Mouse (Mus musculus) bone marrow, adult 2 months (tissue): ENCODE results near the gene Rbm39. TPM values are rescaled to one million over a fixed set of nuclear protein-coding genes. Genes with fewer than 3 reads are reported as not detected.

Experiments used
- H3K27ac ChIP-seq: fragments of 200-500 bp; 2 replicates; pipeline ENCODE4 v1.5.1; 2012; ENCODE audit warnings: low read depth, mild to moderate bottlenecking, control low read depth, inconsistent platforms, low read length; ENCODE audit not compliant: control insufficient read depth, poor library complexity, insufficient read depth
- H3K4me1 ChIP-seq: fragments of 200-500 bp; 2 replicates; pipeline ENCODE4 v1.6.1; 2011; ENCODE audit warnings: low read length; ENCODE audit not compliant: control insufficient read depth, insufficient read depth
- H3K4me3 ChIP-seq: fragments of 200-500 bp; replicated peaks from 2 replicates; pipeline ENCODE3; 2011; ENCODE audit warnings: mild to moderate bottlenecking, low read depth, low read length, control low read depth; ENCODE audit not compliant: control insufficient read depth
- CTCF ChIP-seq: fragments of 200-500 bp; IDR thresholded peaks from 2 replicates; pipeline ENCODE4 v1.5.1; 2011; ENCODE audit warnings: low read length, control low read depth; ENCODE audit not compliant: control insufficient read depth, insufficient read depth
- POLR2A ChIP-seq: fragments of 200-500 bp; IDR thresholded peaks from 2 replicates; pipeline ENCODE4 v1.6.1; 2011; ENCODE audit warnings: low read depth, mild to moderate bottlenecking, control low read depth, low read length, borderline replicate concordance; ENCODE audit not compliant: control insufficient read depth
- WGBS: fragments of 180-500 bp; shearing (Covaris S2); methylation state at CpG from one replicate; pipeline ENCODE4 v1.1.7; 2018; 5-methylcytosine and 5-hydroxymethylcytosine counted together
- polyA plus RNA-seq: library from polyadenylated mRNA; stranded (reverse); fragments of >200 nt; gene quantifications from 2 replicates; pipeline ENCODE4 v1.2.4, GENCODE M21; 2011; ENCODE audit warnings: low replicate concordance; ENCODE audit not compliant: missing spikeins, insufficient read depth, insufficient read length

The Rbm39 gene
- polyA plus RNA-seq, 1 experiment, result 329 TPM

DNA sequence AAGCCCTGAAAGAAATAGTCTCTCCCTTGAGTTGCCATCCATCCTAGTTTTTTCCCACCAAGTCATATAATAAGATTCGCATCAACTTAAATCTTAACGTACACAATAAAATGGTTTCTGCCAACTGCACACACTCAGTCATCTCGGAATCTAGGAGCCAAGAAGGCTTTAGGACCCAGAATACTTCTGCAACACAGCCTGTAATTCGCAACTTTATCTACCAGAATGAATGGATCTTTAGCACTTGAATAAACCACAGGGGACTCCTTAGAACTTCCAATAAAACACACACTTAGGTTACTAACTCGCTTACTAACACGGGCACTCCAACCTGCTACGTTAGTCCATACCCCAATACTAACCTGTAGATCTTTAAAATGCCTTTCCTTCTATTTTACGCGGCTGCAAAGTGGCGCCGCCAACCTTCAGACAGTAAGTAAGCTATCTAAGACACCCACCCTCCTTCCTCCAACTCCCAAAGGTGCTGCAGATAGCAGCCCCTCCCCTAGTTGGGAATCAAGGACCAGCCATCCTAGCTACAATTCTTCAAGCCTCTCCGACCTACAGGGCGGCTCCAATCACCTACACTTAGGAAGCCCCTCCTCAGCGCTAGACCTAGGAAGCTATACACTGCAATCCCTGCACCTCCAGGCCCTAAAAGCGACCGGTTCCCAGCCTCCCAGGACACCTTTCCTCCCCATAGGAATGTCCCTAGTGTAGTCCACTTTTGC is 69.2 kb downstream of the Rbm39 start:
- Histone ChIP-seq H3K4me1 (peaks cover 1% of the 10 kb centered on the region; the same call in 1 of the 2 replicates), H3K27ac (peak overlapping the region; percentile 95), H3K4me3 (peak overlapping the region; percentile 92)
- TF ChIP-seq POLR2A, result no peak
- no peak for TF ChIP-seq CTCF
- 1% methylated on average over 16 of the region's 16 CpGs for WGBS

Other genes with a start within 250 kb of the Rbm39 start
- 7.6 and 14.9 TPM in 2 replicates for gene Uqcc1, start 249.9 kb downstream of the Rbm39 start, polyA plus RNA-seq
- not detected in 2 replicates for gene Gm15557, start 239.5 kb downstream of the Rbm39 start, polyA plus RNA-seq
- not detected in 2 replicates for gene Gdf5, start 234.9 kb downstream of the Rbm39 start, polyA plus RNA-seq
- gene Cep250, start 223.8 kb downstream of the Rbm39 start, polyA plus RNA-seq, result 24.0 and 39.1 TPM in 2 replicates
- 0.83 and 1.5 TPM in 2 replicates for gene 6430550D23Rik, start 172.3 kb downstream of the Rbm39 start, polyA plus RNA-seq
- gene Ergic3, start 172.2 kb downstream of the Rbm39 start, polyA plus RNA-seq, result 66.9 and 70.5 TPM in 2 replicates
- not detected in 2 replicates for gene Fer1l4, start 127.3 kb downstream of the Rbm39 start, polyA plus RNA-seq
- 0.99 and 5.4 TPM in 2 replicates for gene Spag4, start 115.1 kb downstream of the Rbm39 start, polyA plus RNA-seq
- gene Cpne1, start 68.3 kb downstream of the Rbm39 start, polyA plus RNA-seq, result 3.9 and 10.5 TPM in 2 replicates
- 5.8 and 6.2 TPM in 2 replicates for gene Rbm12, start 68.3 kb downstream of the Rbm39 start, polyA plus RNA-seq
- gene Gm28036, start 53.1 kb downstream of the Rbm39 start, polyA plus RNA-seq, result 5.8 and 24.5 TPM in 2 replicates
- gene Romo1, start 36.2 kb downstream of the Rbm39 start, polyA plus RNA-seq, result 109 and 111 TPM in 2 replicates
- 13.1 and 24.7 TPM in 2 replicates for gene Nfs1, start 36.1 kb downstream of the Rbm39 start, polyA plus RNA-seq
- gene Phf20, start 16.2 kb upstream of the Rbm39 start, polyA plus RNA-seq, result 11.9 and 20.8 TPM in 2 replicates
- 2.6 and 5.4 TPM in 2 replicates for gene Cnbd2, start 132.1 kb upstream of the Rbm39 start, polyA plus RNA-seq
- gene Scand1, start 132.5 kb upstream of the Rbm39 start, polyA plus RNA-seq, result 61.6 and 84.9 TPM in 2 replicates
- 1.7 and 9.1 TPM in 2 replicates for gene Epb41l1, start 240.7 kb upstream of the Rbm39 start, polyA plus RNA-seq